Comparison of ENCODE assay signal across 11 mouse cellular contexts in the genomic region with DNA sequence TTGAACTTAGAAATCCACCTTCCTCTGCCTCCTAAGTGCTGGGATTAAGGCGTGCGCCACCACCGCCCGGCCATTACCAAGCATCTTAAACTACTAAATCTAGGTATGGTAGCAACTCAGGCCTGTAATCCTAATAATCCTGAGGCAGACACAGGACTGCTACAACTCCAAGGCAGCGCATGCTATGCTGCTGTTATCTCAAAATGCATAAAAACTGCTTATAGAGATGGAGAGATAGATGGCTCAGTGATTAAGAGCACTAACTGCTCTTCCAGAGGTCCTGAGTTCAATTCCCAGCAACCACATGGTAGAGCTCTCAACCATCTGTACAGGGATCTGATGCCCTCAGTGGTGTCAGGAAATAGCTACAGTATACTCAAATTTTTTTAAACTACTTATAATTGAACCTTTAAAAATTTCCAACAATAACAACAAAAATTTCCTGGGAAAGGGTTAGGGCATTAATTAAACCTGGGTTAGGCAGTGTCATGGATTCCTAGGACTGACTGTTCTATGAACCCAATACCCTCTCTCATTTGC. TPM values are rescaled to one million over a fixed set of nuclear protein-coding genes. Genes with fewer than 3 reads are reported as not detected.
DNase-seq lines count a peak whose midpoint lies in the region; ATAC-seq and TF ChIP-seq lines count a peak whose summit lies in the region.
"Had no signal": no experiment of that assay in that cellular context is flagged by ENCODE, and none has a peak within 500 bp of the region (broad histone marks: within the 10 kb centered on the region; RNA-seq: fewer than 3 reads in every experiment).

No protein-coding gene starts in this region.

- 87% methylated on average over 5 of the region's 5 CpGs for WGBS in intestine, embryonic 14.5 days
- 83% methylated on average over 5 of the region's 5 CpGs for WGBS in intestine, embryonic 16.5 days
- 92% methylated on average over 5 of the region's 5 CpGs for WGBS in stomach, embryonic 15.5 days
- WGBS in stomach, postnatal 0 days: 78% methylated on average over 5 of the region's 5 CpGs
- WGBS in embryonic facial prominence, embryonic 10.5 days: 91% methylated on average over 5 of the region's 5 CpGs
- WGBS in neural tube, embryonic 15.5 days: 94% methylated on average over 5 of the region's 5 CpGs

- no peak overlapping the region for H3K9ac ChIP-seq in intestine, embryonic 14.5 days (ENCODE audit: low read length)
- H3K9ac ChIP-seq in intestine, embryonic 16.5 days (ENCODE audit: low read depth, low read length): no peak overlapping the region
- H3K9ac ChIP-seq in stomach, embryonic 15.5 days: no peak overlapping the region
- no peak overlapping the region for H3K9ac ChIP-seq in stomach, postnatal 0 days (ENCODE audit: low read length)
- no peak overlapping the region for H3K9ac ChIP-seq in neural tube, embryonic 15.5 days (replicated peaks)

- no peak overlapping the region for H3K27ac ChIP-seq in intestine, embryonic 14.5 days (ENCODE audit: low read depth)
- no peak overlapping the region for H3K27ac ChIP-seq in intestine, embryonic 16.5 days (ENCODE audit: low read length)
- peak overlapping the region; percentile 51; the same call in 1 of the 2 replicates for H3K27ac ChIP-seq in stomach, embryonic 15.5 days
- H3K27ac ChIP-seq in stomach, postnatal 0 days (replicated peaks): no peak overlapping the region
- H3K27ac ChIP-seq in embryonic facial prominence, embryonic 10.5 days (replicated peaks): no peak overlapping the region
- H3K27ac ChIP-seq in neural tube, embryonic 15.5 days (replicated peaks): no peak overlapping the region
- H3K27ac ChIP-seq: hindbrain, embryonic 13.5 days had no signal

- H3K9me3 ChIP-seq in intestine, embryonic 14.5 days (ENCODE audit: control insufficient read depth, low read length): no peaks in the 10 kb centered on the region
- H3K9me3 ChIP-seq in intestine, embryonic 16.5 days (ENCODE audit: control insufficient read depth, low read length): no peaks in the 10 kb centered on the region
- no peaks in the 10 kb centered on the region for H3K9me3 ChIP-seq in stomach, embryonic 15.5 days
- no peaks in the 10 kb centered on the region for H3K9me3 ChIP-seq in stomach, postnatal 0 days (ENCODE audit: control insufficient read depth, low read length)
- H3K9me3 ChIP-seq in embryonic facial prominence, embryonic 10.5 days: no peaks in the 10 kb centered on the region
- no peaks in the 10 kb centered on the region for H3K9me3 ChIP-seq in neural tube, embryonic 15.5 days (replicated peaks)
- H3K9me3 ChIP-seq: hindbrain, embryonic 13.5 days had no signal

- no peak for TF ChIP-seq EP300 in stomach, postnatal 0 days (optimal IDR thresholded peaks at IDR 0.05)

- peaks cover 59% of the 10 kb centered on the region for H3K36me3 ChIP-seq in intestine, embryonic 14.5 days (ENCODE audit: control insufficient read depth, insufficient read depth, low read length)
- peaks cover 18% of the 10 kb centered on the region for H3K36me3 ChIP-seq in intestine, embryonic 16.5 days (ENCODE audit: control insufficient read depth, insufficient read depth, low read length)
- H3K36me3 ChIP-seq in stomach, embryonic 15.5 days: peaks cover 41% of the 10 kb centered on the region
- peaks cover 29% of the 10 kb centered on the region for H3K36me3 ChIP-seq in stomach, postnatal 0 days (ENCODE audit: control insufficient read depth, insufficient read depth, low read length)
- peaks cover 64% of the 10 kb centered on the region for H3K36me3 ChIP-seq in embryonic facial prominence, embryonic 10.5 days (replicated peaks)
- peaks cover 55% of the 10 kb centered on the region for H3K36me3 ChIP-seq in neural tube, embryonic 15.5 days

- ATAC-seq in intestine, embryonic 14.5 days (replicated peaks; ENCODE audit: low FRiP score, low TSS enrichment, low read depth): no peak
- no peak for ATAC-seq in intestine, embryonic 16.5 days
- no peak for ATAC-seq in stomach, embryonic 15.5 days (ENCODE audit: insufficient read depth, low FRiP score, low read depth)
- ATAC-seq in stomach, postnatal 0 days (ENCODE audit: low FRiP score, low TSS enrichment): no peak
- no peak for ATAC-seq in neural tube, embryonic 15.5 days (ENCODE audit: low FRiP score)
- ATAC-seq: CD4-positive, CD25-positive, alpha-beta regulatory T cell, adult 4 months had no signal

- H3K4me1 ChIP-seq in intestine, embryonic 14.5 days (replicated peaks; ENCODE audit: control insufficient read depth, insufficient read depth, low read length): peaks cover 9% of the 10 kb centered on the region; the same call in 1 of the 2 replicates
- peaks cover 29% of the 10 kb centered on the region for H3K4me1 ChIP-seq in intestine, embryonic 16.5 days (ENCODE audit: control insufficient read depth, insufficient read depth, low read length)
- peaks cover 28% of the 10 kb centered on the region for H3K4me1 ChIP-seq in stomach, embryonic 15.5 days
- peaks cover 2% of the 10 kb centered on the region; the same call in 1 of the 2 replicates for H3K4me1 ChIP-seq in stomach, postnatal 0 days (replicated peaks; ENCODE audit: control insufficient read depth, insufficient read depth)
- H3K4me1 ChIP-seq in embryonic facial prominence, embryonic 10.5 days: peaks cover 27% of the 10 kb centered on the region
- peaks cover 30% of the 10 kb centered on the region for H3K4me1 ChIP-seq in neural tube, embryonic 15.5 days

- TF ChIP-seq CTCF in stomach, postnatal 0 days (IDR thresholded peaks at IDR 0.05; ENCODE audit: low read depth): no peak

- H3K27me3 ChIP-seq in intestine, embryonic 14.5 days (replicated peaks; ENCODE audit: control insufficient read depth, insufficient read depth, low read length): no peaks in the 10 kb centered on the region
- no peaks in the 10 kb centered on the region for H3K27me3 ChIP-seq in intestine, embryonic 16.5 days (replicated peaks; ENCODE audit: control insufficient read depth, insufficient read depth, low read length)
- no peaks in the 10 kb centered on the region for H3K27me3 ChIP-seq in stomach, embryonic 15.5 days (replicated peaks)
- H3K27me3 ChIP-seq in stomach, postnatal 0 days (ENCODE audit: control insufficient read depth, insufficient read depth, low read length): no peaks in the 10 kb centered on the region
- H3K27me3 ChIP-seq in embryonic facial prominence, embryonic 10.5 days (replicated peaks; ENCODE audit: low read depth, poor library complexity, severe bottlenecking): no peaks in the 10 kb centered on the region
- no peaks in the 10 kb centered on the region for H3K27me3 ChIP-seq in neural tube, embryonic 15.5 days (replicated peaks)
- H3K27me3 ChIP-seq: hindbrain, embryonic 13.5 days had no signal

- no peak overlapping the region for H3K4me3 ChIP-seq in intestine, embryonic 14.5 days (ENCODE audit: low read depth, low read length)
- no peak overlapping the region for H3K4me3 ChIP-seq in intestine, embryonic 16.5 days (ENCODE audit: low read length)
- H3K4me3 ChIP-seq in stomach, embryonic 15.5 days (replicated peaks): peak overlapping the region; percentile 13; the same call in 1 of the 2 replicates
- no peak overlapping the region for H3K4me3 ChIP-seq in stomach, postnatal 0 days (ENCODE audit: low read depth, low read length)
- peak overlapping the region; percentile 89 for H3K4me3 ChIP-seq in embryonic facial prominence, embryonic 10.5 days
- no peak overlapping the region for H3K4me3 ChIP-seq in neural tube, embryonic 15.5 days (replicated peaks)
- H3K4me3 ChIP-seq: hindbrain, embryonic 13.5 days had no signal

- DNase-seq in intestine, embryonic 14.5 days (ENCODE audit: low spot score): no peak
- DNase-seq in stomach, postnatal 0 days (ENCODE audit: low spot score): no peak
- no peak for DNase-seq in embryonic facial prominence, embryonic 10.5 days (ENCODE audit: low spot score)
- no peak for DNase-seq in right cerebral cortex, postnatal 25 days
- DNase-seq: cerebellum, adult 8-10 months; gastrocnemius, postnatal 36 days had no signal

- peak overlapping the region; percentile 87; the same call in 1 of the 2 replicates for H3K4me2 ChIP-seq in intestine, embryonic 14.5 days (ENCODE audit: low read length)
- H3K4me2 ChIP-seq in intestine, embryonic 16.5 days (ENCODE audit: low read depth, low read length): no peak overlapping the region
- no peak overlapping the region for H3K4me2 ChIP-seq in stomach, embryonic 15.5 days
- H3K4me2 ChIP-seq in stomach, postnatal 0 days (replicated peaks; ENCODE audit: low read depth): no peak overlapping the region
- H3K4me2 ChIP-seq in neural tube, embryonic 15.5 days: no peak overlapping the region
- H3K4me2 ChIP-seq: hindbrain, embryonic 13.5 days had no signal

RNA-seq across cellular contexts. Expression of a gene that starts 11.9 kb away (rescaled TPM):
- polyA plus RNA-seq in intestine, embryonic 14.5 days (2014; fragmentation: Nextera tagmentation; extraction: Ambion mirVana): 20.7 and 24.3 TPM in 2 replicates
- 15.2 and 16.0 TPM in 2 replicates for polyA plus RNA-seq in intestine, embryonic 16.5 days (2015; fragmentation: Nextera tagmentation; extraction: Ambion mirVana)
- polyA plus RNA-seq in stomach, embryonic 15.5 days (2015; fragmentation: Nextera tagmentation; extraction: Ambion mirVana): 32.8 and 34.7 TPM in 2 replicates
- 53.7 TPM in 2 replicates for polyA plus RNA-seq in stomach, postnatal 0 days (2015; fragmentation: Nextera tagmentation; extraction: Ambion mirVana)
- polyA plus RNA-seq in embryonic facial prominence, embryonic 10.5 days (2016; fragmentation: Nextera tagmentation; extraction: Ambion mirVana): 5.9 and 7.0 TPM in 2 replicates
- polyA plus RNA-seq in neural tube, embryonic 15.5 days (2015; fragmentation: Nextera tagmentation; extraction: Ambion mirVana): 59.3 and 64.6 TPM in 2 replicates

RNA-seq across cellular contexts. Expression of a gene that starts 12.5 kb away (rescaled TPM):
- 1,482 and 1,532 TPM in 2 replicates for polyA plus RNA-seq in intestine, embryonic 14.5 days (2014; fragmentation: Nextera tagmentation; extraction: Ambion mirVana)
- 1,018 and 1,133 TPM in 2 replicates for polyA plus RNA-seq in intestine, embryonic 16.5 days (2015; fragmentation: Nextera tagmentation; extraction: Ambion mirVana)
- polyA plus RNA-seq in stomach, embryonic 15.5 days (2015; fragmentation: Nextera tagmentation; extraction: Ambion mirVana): 883 and 1,069 TPM in 2 replicates
- polyA plus RNA-seq in stomach, postnatal 0 days (2015; fragmentation: Nextera tagmentation; extraction: Ambion mirVana): 706 and 736 TPM in 2 replicates
- 1,034 and 1,049 TPM in 2 replicates for polyA plus RNA-seq in embryonic facial prominence, embryonic 10.5 days (2016; fragmentation: Nextera tagmentation; extraction: Ambion mirVana)
- polyA plus RNA-seq in neural tube, embryonic 15.5 days (2015; fragmentation: Nextera tagmentation; extraction: Ambion mirVana): 526 and 732 TPM in 2 replicates

RNA-seq across cellular contexts. Expression of a gene that starts 53.7 kb away (rescaled TPM):
- 36.1 and 37.5 TPM in 2 replicates for polyA plus RNA-seq in intestine, embryonic 14.5 days (2014; fragmentation: Nextera tagmentation; extraction: Ambion mirVana)
- polyA plus RNA-seq in intestine, embryonic 16.5 days (2015; fragmentation: Nextera tagmentation; extraction: Ambion mirVana): 28.2 and 29.6 TPM in 2 replicates
- 29.5 and 33.2 TPM in 2 replicates for polyA plus RNA-seq in stomach, embryonic 15.5 days (2015; fragmentation: Nextera tagmentation; extraction: Ambion mirVana)
- polyA plus RNA-seq in stomach, postnatal 0 days (2015; fragmentation: Nextera tagmentation; extraction: Ambion mirVana): 16.3 and 16.5 TPM in 2 replicates
- 43.3 and 45.3 TPM in 2 replicates for polyA plus RNA-seq in embryonic facial prominence, embryonic 10.5 days (2016; fragmentation: Nextera tagmentation; extraction: Ambion mirVana)
- polyA plus RNA-seq in neural tube, embryonic 15.5 days (2015; fragmentation: Nextera tagmentation; extraction: Ambion mirVana): 35.9 and 37.4 TPM in 2 replicates

Comparison
In these comparisons a context has a peak if more than half of its experiments do, and no peak if none do; other contexts are left out.
1. H3K4me3 ChIP-seq: peak in stomach, embryonic 15.5 days (single experiment) and embryonic facial prominence, embryonic 10.5 days (single experiment); none in intestine, embryonic 14.5 days (single experiment), intestine, embryonic 16.5 days (single experiment), stomach, postnatal 0 days (single experiment) and neural tube, embryonic 15.5 days (single experiment).